Mouse (Mus musculus): ENCODE measurements around the gene Oxnad1. TPM values are rescaled to one million over a fixed set of nuclear protein-coding genes. Genes with fewer than 3 reads are reported as not detected.
"Not testable (repeated sequence)": the region's sequence is repeated elsewhere in the genome, so short reads cannot be mapped to it uniquely, and the experiment has no call there.

Gene Oxnad1
- total RNA-seq, 2 experiments from 2014 or later = 53.0 to 54.7 TPM

DNA sequence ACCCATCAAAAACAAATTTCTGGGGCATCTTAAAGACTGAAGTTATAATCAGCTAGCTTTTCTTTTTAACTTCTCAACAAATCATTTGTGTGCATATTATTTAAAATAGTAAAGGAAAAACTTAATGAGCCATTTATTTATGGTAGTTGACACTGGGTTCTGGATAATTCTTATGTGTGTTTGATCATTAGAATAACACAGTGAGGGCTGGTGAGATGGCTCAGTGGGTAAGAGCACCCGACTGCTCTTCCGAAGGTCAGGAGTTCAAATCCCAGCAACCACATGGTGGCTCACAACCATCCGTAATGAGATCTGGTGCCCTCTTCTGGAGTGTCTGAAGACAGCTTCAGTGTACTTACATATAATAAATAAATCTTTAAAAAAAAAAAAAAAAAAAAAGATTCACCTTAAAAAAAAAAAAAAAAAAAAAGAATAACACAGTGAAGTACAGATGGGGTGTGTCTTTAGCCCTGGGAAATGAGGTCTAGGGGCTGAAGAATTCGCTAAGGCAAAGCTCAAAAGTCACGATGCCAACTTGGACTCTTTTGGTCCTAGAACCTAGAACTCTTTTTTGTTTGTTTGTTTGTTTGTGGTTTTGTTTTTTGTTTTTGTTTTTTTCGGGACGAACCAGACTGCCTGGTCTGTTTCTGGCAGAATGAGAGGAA, 2.5 kb downstream of the Oxnad1 start:
- DNase-seq = not testable (repeated sequence)

DNA sequence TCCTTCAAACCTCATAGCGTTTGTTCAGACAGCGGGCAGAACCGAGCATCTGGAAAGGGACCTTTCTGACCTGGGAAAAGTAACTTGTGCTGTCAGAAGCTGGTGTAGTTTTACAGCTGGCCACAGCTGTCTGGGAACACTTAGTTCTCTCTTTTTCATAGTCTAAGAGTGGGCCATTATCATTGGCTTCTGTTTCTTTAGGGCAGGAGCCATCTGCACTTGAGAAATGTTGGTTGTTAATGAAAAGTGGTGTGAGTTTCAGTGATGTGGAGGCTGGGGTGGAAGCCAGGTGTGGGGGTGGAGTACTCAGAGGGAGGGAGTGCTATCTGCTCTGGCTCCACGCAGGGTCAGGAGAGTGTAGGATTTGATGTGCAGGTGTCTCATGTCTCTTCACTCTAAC, 6.0 kb downstream of the Oxnad1 start:
- DNase-seq = peak; percentile 44 to 56

DNA sequence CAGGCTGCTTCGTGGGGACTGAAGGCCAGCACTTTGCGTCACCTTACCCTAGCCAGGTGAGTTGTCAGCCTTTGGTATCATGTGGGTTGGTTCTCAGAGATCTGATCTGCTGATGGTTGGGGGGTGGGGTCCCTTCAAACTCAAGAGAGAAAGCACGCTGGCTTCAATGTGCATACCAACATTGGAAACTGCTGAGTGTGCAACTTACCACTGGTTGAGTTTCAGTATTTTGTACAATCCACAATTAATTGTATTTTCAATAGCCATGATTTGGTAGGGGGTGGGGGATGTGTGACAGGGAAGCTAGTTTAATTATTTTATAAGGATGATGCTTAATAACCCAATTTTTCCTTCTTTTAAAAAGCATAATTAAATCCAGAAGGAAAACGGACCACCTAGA, 6.5 kb downstream of the Oxnad1 start:
- DNase-seq = no peak

DNA sequence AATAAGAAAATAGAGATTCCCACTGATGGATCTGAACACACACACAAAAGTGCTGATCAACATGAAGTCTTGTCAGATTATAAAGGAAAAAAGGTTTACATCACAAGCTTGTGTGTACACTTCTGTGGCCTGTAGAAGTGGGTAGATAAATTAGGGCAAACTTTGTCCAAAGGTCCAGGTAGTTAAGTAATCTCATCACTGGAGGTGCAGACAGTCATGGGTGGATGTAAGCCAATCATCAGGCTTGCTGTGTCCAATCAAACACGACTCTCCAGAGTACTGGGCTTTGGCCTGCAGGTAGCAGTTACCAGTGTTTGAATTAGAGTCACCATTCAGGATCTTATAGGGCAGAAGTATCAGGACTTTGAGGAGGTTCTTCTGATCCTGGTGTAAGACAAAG, 7.8 kb downstream of the Oxnad1 start:
- DNase-seq = no peak

DNA sequence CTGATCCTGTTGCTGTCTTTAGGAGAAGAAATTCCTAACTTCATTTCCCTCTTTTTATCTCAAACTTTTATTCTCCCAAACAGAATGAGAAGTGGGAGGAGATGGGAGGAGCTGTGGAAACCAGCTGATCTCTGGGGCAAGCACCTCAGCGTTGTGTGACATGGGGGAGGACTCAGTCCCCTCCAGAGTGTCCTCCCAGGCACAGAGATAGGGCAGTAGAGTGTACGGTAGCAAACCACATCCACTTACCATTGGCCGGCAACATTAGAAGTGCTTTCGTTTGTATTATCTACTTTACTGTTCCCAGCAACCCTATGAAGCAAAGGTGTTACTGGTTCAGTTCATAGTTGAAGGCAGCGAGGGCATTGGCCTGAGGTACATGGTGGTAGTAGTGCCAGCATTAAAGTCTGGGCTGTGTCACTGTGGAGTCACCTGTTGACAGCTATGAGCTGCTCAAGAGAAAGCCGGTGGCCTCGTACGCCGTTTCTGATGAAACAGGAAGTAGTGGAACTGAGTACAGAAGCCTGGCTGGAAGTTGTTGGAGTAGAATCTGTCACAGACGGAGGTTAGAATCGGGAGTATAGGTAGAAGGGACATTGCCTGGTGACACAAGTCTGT, 8.4 kb downstream of the Oxnad1 start:
- DNase-seq = peak; percentile 31 to 40

DNA sequence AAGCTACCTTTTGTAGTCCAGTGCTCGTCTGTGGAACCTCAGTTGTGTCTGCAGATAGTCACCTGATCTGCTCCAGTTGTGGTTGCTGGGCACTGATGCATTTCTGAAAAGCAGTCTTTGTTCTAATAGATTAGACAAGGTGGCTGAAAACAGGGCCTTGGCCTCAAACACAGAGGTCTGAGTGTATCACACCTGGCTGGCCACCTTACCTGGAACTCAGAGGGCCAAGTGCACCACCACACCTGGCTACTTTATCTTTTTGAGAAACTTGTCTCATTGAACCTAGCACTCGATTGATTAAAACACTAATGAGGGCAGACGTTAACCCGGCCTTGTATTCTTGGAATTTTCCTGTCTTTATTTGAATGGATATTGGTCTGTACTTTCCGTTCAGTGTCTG, 10.5 kb downstream of the Oxnad1 start:
- no peak for DNase-seq

DNA sequence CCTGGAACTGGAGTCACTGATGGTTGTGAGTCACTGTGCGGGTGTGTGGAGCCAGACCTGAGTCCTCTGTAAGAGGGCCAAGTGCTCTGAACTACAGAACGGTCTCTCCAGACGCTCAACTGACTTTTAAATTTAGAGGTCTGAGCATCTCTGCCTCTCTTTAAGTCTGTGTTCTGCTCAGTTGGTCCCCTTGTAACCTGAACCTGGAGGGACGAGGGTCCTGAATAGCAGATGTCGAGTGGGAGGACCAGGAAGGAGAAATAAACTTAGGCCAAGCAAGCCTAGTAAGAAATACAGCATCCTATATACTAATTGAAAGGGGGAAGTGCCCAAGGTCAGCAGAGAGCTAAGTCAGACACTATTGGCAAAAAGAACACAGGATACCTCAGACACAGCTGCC, 11.6 kb downstream of the Oxnad1 start:
- DNase-seq = no peak

DNA sequence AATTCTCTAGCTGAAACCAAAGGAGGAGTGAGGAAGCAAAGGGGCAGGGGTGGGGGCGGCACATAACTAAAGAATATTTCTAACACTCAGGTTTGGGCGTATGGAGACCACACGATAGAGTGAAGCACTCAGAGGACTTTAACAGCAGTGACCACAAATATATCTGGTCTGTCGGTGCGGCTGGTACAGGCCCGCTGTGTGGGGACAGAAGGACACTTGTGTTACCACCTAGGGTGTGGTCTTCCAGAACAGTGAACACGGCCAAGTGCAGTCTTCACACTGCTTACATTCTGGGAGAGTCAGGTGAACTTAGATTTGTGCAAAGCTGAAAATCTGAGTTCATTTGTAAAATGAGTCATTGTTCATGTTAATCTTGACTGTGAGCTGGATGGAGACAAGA, 12.5 kb downstream of the Oxnad1 start:
- DNase-seq = no peak

DNA sequence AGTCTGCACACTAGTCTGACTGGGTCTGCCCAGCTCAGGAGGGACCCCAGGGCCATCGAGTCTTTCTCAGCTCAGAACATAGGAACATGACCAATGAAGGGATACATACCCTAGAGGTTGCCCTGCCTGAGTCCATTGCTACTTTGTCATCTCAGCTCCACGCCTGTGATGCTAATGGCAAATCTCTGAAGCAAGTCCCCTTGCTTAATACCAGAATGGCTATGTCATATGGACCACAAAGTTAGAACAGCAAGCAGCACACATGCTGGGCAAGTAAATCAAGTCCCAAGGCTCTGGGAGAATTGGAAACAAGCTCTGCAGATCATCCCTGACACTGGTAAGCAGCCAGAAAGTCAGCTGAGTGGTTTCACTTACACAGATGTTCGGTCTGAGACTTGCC, 13.8 kb downstream of the Oxnad1 start:
- DNase-seq = no peak

DNA sequence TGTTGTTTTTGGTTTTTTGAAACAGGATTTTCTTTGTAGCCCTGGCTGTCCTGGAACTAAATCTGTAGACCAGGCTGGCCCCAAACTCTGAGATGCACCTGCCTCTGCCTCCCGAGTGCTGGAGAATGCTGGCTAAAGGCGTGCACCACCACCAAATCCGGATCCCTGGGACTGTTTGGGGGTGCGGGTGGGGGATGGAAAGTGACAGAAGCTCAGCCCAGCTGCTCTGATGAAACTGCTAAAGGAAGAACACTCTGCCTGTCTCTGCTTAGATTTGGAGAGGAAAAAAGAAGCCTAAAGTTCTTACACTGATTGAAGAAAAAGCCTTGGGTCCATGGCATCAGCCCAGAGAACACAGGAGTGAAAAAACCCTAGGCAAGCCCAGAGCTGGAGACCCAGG, 18.4 kb downstream of the Oxnad1 start:
- no peak for DNase-seq

DNA sequence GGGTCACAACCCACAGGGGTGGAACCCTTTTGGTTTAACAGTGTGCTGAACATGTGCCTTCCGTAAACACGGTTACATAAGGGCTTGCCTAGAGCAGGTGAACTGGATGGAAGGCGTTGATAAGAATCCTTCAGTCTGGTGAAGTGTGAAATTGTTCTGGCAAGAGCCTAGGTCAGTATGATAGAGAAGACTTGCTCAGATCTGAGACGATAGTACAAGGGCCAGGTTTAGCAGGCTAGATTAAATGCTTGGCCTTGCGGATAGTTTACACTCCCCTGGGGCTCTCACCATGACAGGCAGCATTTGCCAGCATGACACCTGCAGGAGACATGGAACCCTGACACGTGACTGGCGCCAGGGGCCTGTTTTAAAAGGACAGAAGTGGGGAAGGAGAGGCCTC, 20.5 kb downstream of the Oxnad1 start:
- no peak for DNase-seq

DNA sequence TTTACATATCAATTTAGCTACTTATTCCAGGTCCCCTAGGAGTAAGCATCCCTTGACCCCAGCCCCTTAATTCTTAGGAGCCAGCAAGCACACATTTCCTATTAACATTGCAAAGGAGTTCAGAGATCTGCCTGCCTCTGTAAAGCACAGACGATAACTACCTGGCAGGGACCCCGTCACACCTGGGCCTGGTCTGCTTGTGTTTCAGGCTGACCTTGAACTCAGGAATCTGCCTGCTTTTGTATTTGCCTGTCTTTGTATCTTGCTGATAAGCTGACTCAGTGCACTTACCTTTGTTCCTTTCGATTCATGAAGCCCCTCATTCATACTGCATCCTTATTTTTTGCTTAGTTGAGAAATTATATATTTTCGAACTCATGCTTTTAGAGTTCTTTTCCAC, 21.7 kb downstream of the Oxnad1 start:
- DNase-seq = no peak

DNA sequence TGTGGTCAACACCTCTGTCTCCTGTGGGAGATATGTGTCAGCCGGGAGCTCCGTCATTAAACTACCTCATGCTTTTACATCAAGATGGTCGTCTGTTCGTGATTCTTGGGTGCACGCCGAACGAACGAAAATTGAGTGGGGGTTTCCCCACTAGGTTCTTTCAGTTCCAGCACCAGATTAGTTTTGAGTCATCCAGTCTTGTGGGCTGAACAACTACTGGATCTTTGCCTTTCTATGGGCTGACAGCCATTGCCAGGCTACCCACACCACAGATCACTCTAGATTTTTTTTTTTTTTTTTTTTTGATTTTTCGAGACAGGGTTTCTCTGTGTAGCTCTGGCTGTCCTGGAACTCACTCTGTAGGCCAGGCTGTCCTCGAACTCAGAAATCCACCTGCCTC, 26.9 kb downstream of the Oxnad1 start:
- not testable (repeated sequence) for DNase-seq

DNA sequence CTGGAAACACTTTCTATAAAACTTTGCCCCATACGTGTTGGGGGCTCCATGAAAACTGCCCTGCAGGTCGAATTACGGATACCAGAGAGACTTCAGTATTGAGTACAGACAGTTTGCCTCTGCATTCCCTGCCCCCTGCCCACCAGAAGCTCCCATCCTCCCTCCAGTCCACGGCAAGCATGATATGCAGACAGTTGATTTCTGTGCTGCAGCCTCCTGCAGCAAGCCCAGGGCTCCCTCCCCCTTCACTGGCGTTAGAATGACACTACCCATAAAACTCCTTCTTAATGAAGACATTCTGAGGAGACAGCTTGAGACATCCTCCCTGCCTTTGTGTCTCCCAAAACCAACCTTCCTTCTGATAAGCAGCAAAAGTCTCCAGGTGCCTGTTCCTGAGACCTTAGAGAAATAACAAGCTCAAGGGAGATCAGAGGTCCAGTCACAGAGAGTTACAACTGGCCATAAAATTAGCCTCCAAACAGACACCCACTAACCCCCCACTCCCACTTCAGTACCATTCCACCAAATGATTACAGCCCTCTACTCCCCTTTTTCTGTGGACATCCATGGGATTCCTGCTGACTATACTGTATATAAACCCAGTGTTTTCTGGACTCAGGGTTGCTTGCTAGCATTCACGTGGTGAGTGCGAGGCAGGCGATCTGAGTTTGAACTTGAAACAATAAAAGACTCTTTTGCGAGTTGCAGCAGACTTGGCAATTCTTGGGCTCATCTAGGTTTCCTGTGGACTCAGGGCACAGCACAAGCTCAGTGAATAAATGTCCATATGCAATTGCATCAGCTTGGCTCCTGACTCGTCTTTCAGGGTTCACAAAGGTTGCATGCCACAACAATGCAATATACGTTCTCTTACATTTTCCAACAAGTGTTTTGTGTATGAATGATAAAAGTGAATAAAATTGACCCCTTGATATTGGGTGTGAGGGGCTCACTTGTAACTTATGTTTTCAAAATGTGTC, 36.1 kb downstream of the Oxnad1 start:
- DNase-seq = no peak

DNA sequence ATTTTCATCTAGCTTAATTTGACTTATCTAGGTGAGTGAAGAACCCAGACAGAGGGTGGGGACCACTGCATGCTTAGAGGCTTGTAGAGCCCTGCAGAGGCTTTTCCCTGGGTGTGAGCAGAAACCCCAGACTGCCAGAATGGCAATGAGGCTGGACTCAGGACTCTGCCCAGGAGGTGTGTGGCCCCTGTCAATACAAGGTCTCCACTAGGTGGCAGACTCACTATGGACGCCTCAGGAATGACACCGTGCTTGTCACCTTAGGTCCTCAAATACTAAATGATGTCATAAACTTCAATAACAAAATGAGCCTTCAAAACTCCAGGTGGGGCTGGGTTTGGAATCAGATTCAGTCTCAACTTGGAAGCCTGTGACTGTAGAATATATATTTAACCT, 36.7 kb downstream of the Oxnad1 start:
- peak in 1 of 2 experiments; percentile 36 for DNase-seq

DNA sequence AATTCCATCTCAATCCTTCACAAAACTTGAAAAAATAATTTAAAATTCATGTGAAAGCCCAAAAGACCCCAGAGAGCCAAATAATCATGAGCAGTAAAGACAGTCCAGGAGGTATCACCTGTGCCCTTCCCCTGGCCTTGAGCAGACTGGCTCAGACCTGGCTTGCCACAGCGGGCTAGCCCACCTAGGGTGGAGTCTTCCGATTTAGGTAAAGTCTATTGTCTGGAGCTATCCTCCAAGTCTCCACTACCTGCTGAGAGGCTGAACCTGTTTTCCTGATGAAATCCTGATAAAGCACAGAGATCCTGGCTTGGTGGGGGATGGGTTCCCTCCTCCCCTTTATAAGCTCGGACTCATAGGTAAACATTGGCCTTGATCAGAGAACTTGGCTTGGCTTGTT, 39.1 kb downstream of the Oxnad1 start:
- DNase-seq = no peak

DNA sequence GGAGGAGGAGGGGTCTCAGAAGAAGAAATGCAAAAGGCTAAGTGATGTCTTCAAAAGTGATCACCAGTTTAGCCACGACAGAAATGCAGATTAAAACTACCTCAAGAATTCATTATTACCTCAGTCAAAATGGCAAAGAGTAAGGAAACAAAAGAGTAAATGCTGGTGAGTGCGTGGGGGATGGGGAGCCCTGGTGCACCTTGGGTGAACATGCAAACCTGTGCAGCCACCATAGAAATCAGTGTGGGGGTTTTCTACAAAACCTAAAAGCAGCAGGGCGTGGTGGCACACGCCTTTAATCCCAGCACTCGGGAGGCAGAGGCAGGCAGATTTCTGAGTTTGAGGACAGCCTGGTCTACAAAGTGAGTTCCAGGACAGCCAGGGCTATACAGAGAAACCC, 40.1 kb downstream of the Oxnad1 start:
- not testable (repeated sequence) for DNase-seq

DNA sequence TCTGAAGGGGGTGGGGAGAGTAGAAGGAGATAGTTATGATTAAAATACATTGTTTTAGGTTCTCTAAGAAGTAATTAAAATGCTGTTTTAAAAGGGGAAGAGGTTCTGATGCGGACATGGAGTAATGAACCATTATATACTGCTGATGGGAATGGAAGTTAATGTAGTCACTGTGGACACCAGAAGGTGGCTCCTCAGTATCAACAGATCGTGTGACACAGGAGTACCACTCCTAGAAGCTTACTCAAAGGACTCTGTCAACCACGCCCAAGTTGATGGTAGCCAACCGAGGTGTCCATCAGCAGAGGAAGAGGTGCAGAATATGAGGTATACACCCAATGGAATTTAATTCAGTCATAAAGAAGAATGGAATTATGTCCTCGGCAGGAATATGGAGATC, 43.2 kb downstream of the Oxnad1 start:
- no peak for DNase-seq

DNA sequence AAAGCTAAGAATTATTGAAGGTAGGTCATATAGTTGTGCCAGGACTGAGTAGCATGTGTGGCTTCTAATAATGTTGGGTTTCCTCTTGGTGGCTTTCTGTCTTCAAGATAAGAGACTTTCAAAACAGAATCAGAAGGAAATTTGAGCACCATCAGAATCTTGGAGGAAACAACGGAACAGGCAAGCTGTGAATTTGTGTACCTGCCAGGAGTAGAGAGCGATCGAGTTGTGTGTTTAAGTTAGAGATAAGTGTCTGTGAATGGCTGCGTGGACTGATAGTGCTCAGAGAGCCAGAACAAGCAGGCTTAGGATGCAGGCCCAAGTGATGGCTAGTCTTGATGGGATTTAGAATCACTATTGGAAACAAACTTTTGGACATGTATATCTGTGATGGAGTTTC, 46.7 kb downstream of the Oxnad1 start:
- no peak for DNase-seq

DNA sequence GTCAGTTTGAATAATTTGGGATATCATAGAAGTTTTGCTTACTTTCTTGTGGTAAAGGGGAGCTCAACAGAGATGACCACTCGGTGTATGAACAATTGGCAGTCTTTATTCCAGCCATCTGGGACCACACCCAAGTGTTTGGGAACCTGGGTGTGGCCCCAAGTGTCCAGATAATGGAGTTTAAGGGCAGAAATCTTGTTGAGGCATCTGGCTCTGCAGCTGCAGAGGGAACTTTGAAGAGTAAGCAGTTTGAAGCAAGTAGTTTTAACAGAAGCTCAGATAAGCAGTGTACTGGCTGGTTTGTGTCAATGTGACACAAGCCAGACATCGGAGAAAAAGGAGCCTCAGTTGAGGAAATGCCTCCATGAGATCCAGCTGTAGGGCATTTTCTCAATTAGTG, 49.1 kb downstream of the Oxnad1 start:
- peak; percentile 15 to 25 for DNase-seq

DNA sequence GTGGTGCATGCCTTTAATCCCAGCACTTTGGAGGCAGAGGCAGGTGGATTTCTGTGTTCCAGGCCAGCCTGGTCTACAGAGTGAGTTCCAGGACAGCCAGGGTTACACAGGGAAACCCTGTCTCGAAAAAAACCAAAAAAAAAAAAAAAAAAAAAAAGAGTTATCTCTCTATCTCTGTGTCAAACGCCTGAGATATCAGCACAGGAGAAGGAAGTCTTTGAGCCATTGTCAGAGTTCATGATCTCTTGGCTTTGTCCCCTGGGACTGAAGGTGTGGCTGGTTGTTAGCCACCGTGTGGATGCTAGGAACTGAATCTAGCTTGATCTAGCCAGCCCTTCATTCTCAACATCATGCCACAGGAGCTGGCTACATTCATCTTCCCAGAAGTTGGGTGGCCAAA, 51.3 kb downstream of the Oxnad1 start:
- DNase-seq = not testable (repeated sequence)

DNA sequence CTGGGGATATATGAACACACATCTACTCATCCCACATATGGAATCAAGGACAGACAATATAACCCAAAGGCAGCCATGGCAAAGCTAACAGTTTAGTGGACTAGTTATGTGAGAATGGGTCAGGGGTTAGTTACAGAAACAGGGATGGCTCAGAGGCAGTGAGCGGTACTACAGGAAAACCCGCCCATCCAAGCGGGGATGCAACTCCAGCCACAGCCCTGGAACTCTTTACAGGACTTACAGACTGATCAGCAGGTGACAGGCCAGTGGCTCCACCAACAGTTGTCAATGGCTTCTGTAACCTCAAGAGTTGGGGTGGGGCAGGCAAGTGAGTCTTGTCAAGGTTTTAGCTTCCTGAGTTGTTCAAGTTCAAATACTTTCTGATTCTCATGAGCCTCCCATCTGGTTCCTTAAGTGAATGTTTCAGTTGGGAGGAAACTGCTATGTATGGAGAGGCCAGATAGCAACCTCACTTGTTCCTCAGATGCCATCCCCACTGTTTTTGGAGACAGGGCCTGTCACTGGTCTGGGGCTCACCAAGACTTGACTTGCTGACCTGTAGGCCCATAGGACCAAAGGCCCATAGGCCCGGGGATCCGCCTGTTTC, 55.3 kb downstream of the Oxnad1 start:
- DNase-seq = no peak

DNA sequence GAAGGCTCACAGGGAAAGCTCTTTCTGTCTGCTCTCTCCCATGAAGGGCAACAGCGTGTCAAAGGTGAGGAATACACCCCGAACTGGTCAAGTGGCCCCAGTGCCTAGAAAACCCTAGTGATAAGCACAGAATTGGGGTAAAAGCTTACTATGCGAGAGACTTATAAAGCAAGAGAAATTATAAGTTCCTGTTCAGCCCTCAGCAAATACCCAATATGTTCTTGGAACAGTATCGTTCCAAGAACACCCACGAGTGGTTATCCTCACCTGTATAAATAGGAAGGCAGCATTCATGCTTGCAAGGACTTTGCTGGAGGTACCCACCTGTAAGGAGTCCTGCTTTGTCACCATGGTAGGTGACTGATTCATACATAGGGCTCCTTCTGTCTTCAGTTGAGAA, 56.5 kb downstream of the Oxnad1 start, which contains the start of gene Msmb:
Msmb (plus strand) TSS at position 301 of the 400 bp plus-strand sequence.
- no peak for DNase-seq

Measured in heart, adult 18-20 months (tissue).